Mouse (Mus musculus) thymus, adult 2 months (tissue): ENCODE data around the gene Cdc42bpg. TPM values are rescaled to one million over a fixed set of nuclear protein-coding genes. Genes with fewer than 3 reads are reported as not detected.

ENCODE experiments used
- DNase-seq: peaks from one replicate; pipeline ENCODE4 v3.0.0; 2021
- H3K27ac ChIP-seq: fragments of 200-500 bp; 2 replicates; pipeline ENCODE4 v1.5.1; 2012; ENCODE audit warnings: low read length, control low read depth; ENCODE audit not compliant: control insufficient read depth, insufficient read depth
- H3K27me3 ChIP-seq: fragments of 200-500 bp; 2 replicates; pipeline ENCODE4 v1.6.1; 2012; ENCODE audit warnings: mild to moderate bottlenecking, low read length, moderate library complexity, mixed read lengths; ENCODE audit not compliant: control insufficient read depth, insufficient read depth
- H3K36me3 ChIP-seq: fragments of 200-500 bp; 2 replicates; pipeline ENCODE4 v1.6.1; 2012; ENCODE audit warnings: mild to moderate bottlenecking, low read length, moderate library complexity; ENCODE audit not compliant: control insufficient read depth, insufficient read depth
- H3K4me1 ChIP-seq: fragments of 200-500 bp; replicated peaks from 2 replicates; pipeline ENCODE4 v1.6.1; 2012; ENCODE audit warnings: low read length; ENCODE audit not compliant: control insufficient read depth, insufficient read depth
- H3K4me3 ChIP-seq: fragments of 200-500 bp; 2 replicates; pipeline ENCODE4 v1.5.1; 2012; ENCODE audit warnings: mild to moderate bottlenecking, low read length, control low read depth, moderate library complexity; ENCODE audit not compliant: control insufficient read depth, insufficient read depth
- CTCF ChIP-seq: fragments of 200-500 bp; IDR thresholded peaks from 2 replicates; pipeline ENCODE4 v1.5.1; 2012; ENCODE audit warnings: mild to moderate bottlenecking, control low read depth, low read length, moderate library complexity, borderline replicate concordance; ENCODE audit not compliant: control insufficient read depth, poor library complexity, insufficient read depth; ENCODE audit errors: extremely low read depth
- POLR2A ChIP-seq: fragments of 200-500 bp; IDR thresholded peaks from 2 replicates; pipeline ENCODE4 v1.6.1; 2012; ENCODE audit warnings: mild to moderate bottlenecking, low read length, control low read depth, moderate library complexity; ENCODE audit not compliant: control insufficient read depth, poor library complexity, insufficient read depth; ENCODE audit errors: extremely low read depth
- WGBS: fragments of 180-500 bp; shearing (Covaris S2); methylation state at CpG from one replicate; pipeline ENCODE4 v1.1.7; 2018; 5-methylcytosine and 5-hydroxymethylcytosine counted together
- polyA plus RNA-seq: library from polyadenylated mRNA; depleted of rRNA; stranded (reverse); fragments of >200 nt; gene quantifications from 2 replicates; pipeline ENCODE4 v1.2.3, GENCODE M21; 2012

Cdc42bpg gene
- polyA plus RNA-seq, 1 experiment, result 12.9 TPM

DNA sequence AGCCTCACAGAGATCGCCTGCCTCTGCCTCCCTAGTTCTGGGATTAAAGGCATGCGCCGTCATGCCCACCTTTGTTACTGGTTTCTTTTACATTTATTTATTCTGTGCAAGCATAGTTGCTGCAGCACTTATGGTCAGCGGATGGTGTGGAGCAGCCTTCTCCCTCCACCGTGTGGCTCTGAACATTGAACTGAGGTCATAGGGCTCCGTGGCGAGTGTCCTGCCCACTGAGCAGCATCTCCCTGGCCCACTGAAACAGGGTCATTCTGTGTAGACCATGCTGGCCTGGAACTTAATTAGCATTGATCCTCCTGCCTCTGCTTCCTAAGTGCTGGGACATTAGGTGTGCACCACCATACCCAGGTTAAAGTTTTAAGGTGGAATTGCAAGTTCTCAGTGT is 25.7 kb upstream of the Cdc42bpg start:
- DNase-seq, result no peak
- H3K27ac ChIP-seq, result no peak overlapping the region
- no peak for TF ChIP-seq POLR2A
- TF ChIP-seq CTCF, result no peak
- H3K27me3 ChIP-seq, result no peaks in the 10 kb centered on the region
- H3K4me3 ChIP-seq, result no peak overlapping the region
- 95% methylated on average over 7 of the region's 7 CpGs for whole genome bisulfite sequencing
- peaks cover 36% of the 10 kb centered on the region for H3K4me1 ChIP-seq
- H3K36me3 ChIP-seq, result no peaks in the 10 kb centered on the region; the same call in 1 of the 2 replicates

DNA sequence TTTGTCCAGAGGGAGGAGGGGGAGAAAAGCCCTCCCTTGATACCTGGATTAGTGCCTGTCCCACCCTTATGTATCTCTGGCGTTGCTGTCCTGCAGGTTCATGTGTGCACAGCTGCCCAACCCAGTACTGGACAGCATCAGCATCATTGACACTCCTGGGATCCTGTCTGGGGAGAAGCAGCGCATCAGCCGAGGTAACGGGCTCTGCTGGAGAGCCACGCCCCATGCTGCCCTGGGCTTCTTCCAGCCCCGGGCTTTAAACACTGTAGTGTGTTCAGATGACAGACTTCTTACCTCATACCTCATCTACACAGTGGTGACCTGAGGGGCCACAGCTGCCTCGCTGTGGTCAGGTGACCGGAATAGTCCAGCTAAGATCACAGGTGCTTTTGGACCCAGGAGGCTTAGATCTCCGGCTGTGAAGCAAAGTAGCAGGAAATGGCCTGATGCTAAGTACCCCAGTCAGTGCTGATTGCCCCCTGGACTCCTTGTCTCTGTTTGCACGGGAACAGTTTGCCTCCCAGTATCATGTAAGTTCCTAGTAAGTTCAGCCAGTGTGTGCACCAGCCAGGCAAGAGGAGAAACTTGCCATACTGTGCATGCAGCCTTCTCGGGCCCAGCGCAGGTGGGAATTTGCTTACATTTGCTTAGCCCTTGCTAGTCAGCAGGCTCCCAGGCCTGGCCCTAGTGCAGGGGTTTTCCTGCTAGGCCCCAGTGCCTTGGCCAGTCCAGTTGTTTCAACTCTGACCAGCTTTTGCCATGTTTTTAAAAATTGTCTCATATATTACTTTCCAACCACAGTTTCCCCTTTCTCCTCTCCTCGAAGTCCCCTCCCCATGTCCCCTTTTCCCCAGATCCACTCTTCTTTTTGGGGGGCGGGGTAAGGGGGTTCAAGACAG is 24.9 kb upstream of the Cdc42bpg start:
- 89% methylated on average over 14 of the region's 14 CpGs for WGBS
- H3K27ac ChIP-seq, result no peak overlapping the region

DNA sequence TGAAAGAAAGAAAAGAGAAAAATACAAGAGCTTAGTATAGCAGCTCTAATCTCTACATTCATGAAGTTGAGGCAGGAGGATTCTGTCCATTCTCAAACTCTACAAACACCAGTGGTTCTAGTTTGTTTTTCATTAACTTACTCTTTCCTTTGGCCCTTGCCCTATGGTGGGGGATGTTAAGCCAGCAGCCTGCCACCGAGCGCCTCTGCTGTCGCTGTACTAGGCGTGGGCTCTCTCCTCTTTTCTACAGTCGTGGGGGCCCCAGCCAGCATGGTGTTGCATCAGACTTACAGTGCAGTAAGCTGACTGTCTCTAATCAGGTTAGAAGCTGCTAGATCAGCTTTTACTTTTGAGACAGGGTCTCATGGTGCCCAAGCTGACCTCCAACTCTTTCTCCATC is 23.3 kb upstream of the Cdc42bpg start:
- no peak overlapping the region for H3K27ac ChIP-seq
- no peaks in the 10 kb centered on the region for H3K27me3 ChIP-seq
- TF ChIP-seq POLR2A (no peak), CTCF (no peak)
- peaks cover 28% of the 10 kb centered on the region for H3K4me1 ChIP-seq
- 77% methylated on average over 5 of the region's 5 CpGs for WGBS
- DNase-seq, result no peak
- H3K36me3 ChIP-seq, result no peaks in the 10 kb centered on the region; the same call in 1 of the 2 replicates
- H3K4me3 ChIP-seq, result no peak overlapping the region

More for the DNA sequence above, 24.9 kb upstream of the Cdc42bpg start:
- DNase-seq, result no peak
- no peaks in the 10 kb centered on the region for H3K27me3 ChIP-seq
- H3K36me3 ChIP-seq, result no peaks in the 10 kb centered on the region; the same call in 1 of the 2 replicates
- H3K4me1 ChIP-seq, result peaks cover 28% of the 10 kb centered on the region
- no peak overlapping the region for H3K4me3 ChIP-seq
- no peak for TF ChIP-seq CTCF
- TF ChIP-seq POLR2A, result no peak

DNA sequence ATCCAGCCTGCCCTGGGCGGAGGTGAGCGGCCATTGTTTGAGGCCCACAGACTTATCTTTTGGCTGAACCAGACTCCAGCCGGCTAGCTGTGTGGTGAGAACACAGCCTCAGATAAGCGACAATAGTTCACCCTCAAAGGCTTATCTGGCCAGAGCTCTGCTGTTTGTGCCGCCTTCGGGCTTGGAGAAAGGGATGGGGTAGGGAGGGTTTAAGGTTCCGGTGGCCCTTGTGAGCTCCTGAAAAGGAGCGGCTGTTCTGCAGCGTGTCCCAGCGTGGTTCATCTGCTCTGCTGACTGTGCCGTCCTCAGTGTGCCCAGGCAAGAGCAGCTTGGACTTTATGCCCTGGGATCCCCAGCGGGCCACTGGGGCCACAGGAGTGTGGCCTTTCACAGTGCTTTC is 21.8 kb upstream of the Cdc42bpg start:
- Histone ChIP-seq H3K4me1 (peaks cover 32% of the 10 kb centered on the region), H3K27ac (no peak overlapping the region), H3K36me3 (no peaks in the 10 kb centered on the region; the same call in 1 of the 2 replicates), H3K27me3 (no peaks in the 10 kb centered on the region), H3K4me3 (no peak overlapping the region)
- DNase-seq, result no peak
- 95% methylated on average over 12 of the region's 12 CpGs for WGBS
- TF ChIP-seq POLR2A (no peak), CTCF (no peak)

DNA sequence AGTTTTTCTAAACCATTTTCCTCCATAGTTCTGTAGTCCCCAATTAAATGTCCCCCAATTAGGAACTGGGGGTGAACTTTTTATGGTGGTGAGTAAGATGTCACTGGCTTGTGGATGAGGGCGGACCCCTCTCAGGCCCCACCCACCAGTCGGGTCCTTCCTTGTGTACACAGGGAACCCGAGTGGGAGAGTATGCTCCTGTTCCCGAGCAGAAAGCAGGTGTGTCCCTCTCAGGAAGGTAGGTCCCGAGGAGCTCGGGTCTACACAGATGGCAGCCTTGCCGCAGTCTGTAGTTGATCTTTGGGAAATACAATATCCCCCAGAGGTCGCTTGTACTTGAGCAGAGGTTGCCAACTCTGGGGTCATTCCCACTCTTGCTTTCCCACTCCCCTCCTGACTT is 21.0 kb upstream of the Cdc42bpg start:
- no peak overlapping the region for H3K4me3 ChIP-seq
- no peaks in the 10 kb centered on the region for H3K27me3 ChIP-seq
- no peak overlapping the region for H3K27ac ChIP-seq
- DNase-seq, result no peak
- H3K4me1 ChIP-seq, result peaks cover 32% of the 10 kb centered on the region
- TF ChIP-seq CTCF, result no peak
- TF ChIP-seq POLR2A, result no peak
- WGBS, result 90% methylated on average over 8 of the region's 8 CpGs
- no peaks in the 10 kb centered on the region; the same call in 1 of the 2 replicates for H3K36me3 ChIP-seq

DNA sequence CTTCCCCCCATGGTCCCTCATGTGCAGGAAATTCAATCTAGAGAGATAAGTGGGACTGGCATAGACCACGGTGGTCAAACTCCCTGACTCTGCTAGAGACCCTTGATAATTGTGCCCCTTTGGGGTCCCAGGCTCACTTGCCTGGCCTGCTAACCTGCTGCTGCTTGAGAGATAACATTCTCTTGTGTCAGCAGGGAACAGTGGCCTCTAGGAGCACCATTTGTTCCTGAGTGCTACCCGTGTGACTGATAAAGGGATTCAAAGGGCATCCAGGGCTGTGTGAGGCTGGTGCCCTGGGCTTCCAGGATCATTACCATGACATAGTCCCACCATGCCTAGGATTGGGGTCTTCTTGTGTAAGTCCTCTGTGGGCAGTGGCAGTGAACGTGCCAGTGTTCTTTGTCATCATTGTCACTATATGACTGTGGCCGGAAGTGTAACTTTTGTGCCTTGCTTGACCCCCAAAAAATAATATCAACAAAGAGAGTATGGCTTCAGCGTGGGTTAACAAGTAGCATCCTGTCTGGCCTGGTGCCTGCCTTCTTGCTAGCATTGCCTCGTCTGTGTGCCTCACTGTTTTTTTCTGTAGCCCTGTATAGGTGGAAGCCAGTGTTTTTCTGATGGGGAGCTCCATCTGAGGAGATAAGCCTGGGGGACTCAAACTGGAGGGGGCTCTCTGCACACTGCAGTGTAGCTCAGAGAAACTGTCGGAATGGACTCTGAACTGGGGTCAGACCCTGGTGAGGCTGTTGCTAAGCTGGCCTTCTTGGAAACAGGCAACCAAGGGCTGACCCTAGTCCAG is 20.4 kb upstream of the Cdc42bpg start:
- Histone ChIP-seq H3K36me3 (no peaks in the 10 kb centered on the region; the same call in 1 of the 2 replicates), H3K4me1 (peaks cover 32% of the 10 kb centered on the region), H3K4me3 (no peak overlapping the region), H3K27ac (no peak overlapping the region), H3K27me3 (no peaks in the 10 kb centered on the region)
- TF ChIP-seq POLR2A, result no peak
- TF ChIP-seq CTCF, result no peak
- DNase-seq, result no peak
- WGBS, result 87% methylated on average over 7 of the region's 7 CpGs
